Mouse (Mus musculus) ovary, postnatal 36 days (tissue): ENCODE measurements around the gene Podn.

Experiments
- DNase-seq: peaks from one replicate; pipeline ENCODE4 v3.0.0; 2022; ENCODE audit warnings: low spot score, mixed read lengths

Podn gene

GRCm38 (mm10) chr4:108077224-108077955 lies 18.9 kb downstream of the Podn start:
- DNase-seq: no peak

DNA sequence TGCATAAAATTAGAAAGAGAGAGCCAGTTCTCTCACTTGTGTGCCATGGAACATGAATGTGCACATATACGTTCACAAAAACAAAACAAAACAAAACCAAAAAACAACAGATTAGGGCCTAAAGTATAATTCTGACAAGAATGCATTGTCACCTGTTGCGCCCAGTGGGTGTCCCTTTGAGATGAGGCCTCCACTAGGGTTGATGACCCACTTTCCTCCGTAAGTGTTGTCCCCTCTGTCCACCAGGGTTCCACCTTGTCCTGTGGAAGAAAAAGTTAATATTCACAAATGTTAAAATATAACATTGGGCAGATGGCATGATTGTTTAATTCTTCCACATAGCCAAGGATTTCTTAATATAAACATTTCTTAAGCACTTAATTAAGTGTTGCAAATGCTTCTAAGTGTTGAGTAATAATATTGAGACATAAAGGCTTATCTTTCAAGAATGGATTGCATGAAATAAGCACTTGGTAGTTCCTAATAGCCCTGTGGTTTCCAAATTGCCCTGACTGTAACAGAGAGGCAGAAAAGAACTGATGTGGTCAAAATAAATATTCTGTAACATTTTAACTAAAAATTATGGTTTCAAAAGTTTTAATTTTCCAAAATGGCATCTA lies 21.9 kb downstream of the Podn start:
- DNase-seq: no peak

DNA sequence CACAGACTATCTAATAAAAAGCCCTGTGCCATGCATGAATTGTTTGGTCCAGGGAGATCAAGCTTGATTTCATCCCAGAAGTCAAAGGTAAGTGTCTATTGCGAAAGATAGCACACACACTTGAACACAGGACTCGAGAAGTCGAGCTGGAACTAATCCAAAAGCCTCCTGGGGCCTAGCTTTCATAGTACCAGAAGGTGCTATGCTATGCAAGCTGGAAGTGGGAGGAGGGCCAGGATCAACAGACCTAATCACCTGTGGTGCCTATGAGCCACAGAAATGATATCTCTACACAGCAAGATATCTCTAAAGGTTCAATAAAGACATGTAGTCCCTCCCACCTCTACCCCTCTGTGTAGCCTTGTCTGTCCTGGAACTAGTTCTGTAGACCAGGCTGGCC lies 24.2 kb downstream of the Podn start:
- DNase-seq: no peak

DNA sequence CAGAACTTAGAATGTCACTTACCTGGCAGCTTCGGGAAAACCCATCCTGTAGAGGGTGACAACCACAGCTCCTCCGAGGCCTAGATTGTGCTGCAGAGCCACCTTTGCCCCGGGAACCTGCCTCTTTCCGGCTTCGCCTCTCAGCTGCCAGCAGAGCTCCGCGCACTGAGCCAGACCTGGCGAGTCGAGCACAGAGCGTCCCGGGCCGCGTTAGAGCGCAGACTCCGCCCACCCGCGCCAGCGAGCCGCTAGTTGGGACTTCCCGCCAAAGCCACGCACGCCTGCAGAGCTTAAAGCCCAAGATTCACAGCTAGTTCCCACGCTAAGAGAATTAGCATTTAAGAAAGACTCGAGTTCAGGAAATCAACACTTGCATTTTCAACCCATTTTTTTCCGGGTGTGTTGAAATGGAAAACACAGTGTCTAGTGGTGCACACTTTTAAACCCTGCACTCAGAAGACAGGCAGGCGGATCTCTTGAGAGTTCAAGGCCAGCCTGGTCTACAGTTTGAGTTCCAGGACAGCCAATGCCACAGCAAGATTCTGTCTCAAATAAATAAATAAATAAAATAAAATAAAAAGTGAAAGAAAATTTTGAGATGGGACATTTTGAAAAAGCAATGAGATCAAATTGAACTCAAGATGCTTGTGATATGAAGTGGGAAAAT lies 24.9 kb downstream of the Podn start:
- peak; percentile 96 for DNase-seq

- DNase-seq: peak; percentile 9
Observed at GRCm38 (mm10) chr4:108070723-108071122, 25.5 kb downstream of the Podn start.

GRCm38 (mm10) chr4:108070286-108070685 lies 26.0 kb downstream of the Podn start:
- no peak for DNase-seq

DNA sequence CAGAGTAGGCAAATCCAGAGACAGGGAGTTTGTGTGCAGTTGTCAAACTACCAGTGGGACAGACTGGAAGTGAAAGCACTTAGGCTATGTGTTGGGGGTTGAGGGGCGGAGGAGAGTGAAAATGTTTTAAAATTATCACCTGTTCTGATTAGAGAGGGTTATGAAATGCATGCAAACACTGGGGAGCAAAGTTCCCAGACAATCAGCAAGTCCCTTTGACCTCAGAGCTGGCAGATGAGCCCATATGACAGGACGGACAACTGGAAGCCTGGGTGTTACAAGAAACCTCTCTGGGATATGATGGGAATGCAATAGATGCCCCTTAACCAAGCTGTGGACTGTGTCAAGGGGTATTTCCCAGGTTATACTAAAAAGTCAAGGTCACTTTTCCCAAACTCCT lies 28.2 kb downstream of the Podn start:
- no peak for DNase-seq

- DNase-seq: no peak
Observed at GRCm38 (mm10) chr4:108067261-108067660, 29.0 kb downstream of the Podn start.

GRCm38 (mm10) chr4:108066569-108066968 lies 29.7 kb downstream of the Podn start:
- no peak for DNase-seq

GRCm38 (mm10) chr4:108065176-108065844 lies 30.9 kb downstream of the Podn start:
- DNase-seq: no peak

DNA sequence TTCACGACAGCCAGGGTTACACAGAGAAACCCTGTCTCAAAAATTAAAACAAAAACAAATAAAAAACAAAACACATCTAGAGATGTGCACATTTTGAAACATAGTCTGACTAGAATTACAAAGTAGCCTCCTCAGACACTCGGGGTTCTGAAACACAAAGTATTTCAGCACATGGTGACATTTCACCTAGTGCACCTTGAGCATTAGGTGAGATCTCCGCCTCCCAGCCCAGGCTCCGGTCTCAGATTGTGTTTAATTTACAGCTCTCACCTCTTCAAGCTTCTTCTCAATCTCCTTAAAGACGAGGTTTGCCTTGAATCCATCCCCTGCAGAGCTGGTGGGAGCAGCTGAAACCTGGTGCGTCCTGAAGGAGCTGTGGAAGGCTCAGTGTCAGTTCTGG lies 32.6 kb downstream of the Podn start:
- DNase-seq: no peak

DNA sequence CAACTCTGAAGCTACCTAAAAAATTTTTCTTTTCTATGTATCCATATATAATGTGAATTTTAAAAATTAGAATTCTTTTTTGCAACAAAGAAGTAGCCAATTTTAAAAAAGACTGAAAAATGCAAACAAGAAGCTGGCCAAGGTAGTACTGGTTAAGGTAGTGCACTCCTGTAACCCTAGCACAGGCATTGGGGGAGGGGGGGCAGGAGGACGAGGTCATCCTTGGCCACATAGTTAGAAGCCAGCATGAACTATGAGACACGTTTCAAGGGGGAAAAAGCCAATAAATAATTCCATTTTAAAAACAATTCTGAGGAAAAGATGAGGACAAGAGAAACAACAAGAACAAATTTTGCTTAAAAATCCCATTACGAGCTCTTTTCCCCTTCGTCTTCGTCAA lies 33.7 kb downstream of the Podn start:
- DNase-seq: no peak

GRCm38 (mm10) chr4:108060774-108061173 lies 35.5 kb downstream of the Podn start:
- DNase-seq: no peak

DNA sequence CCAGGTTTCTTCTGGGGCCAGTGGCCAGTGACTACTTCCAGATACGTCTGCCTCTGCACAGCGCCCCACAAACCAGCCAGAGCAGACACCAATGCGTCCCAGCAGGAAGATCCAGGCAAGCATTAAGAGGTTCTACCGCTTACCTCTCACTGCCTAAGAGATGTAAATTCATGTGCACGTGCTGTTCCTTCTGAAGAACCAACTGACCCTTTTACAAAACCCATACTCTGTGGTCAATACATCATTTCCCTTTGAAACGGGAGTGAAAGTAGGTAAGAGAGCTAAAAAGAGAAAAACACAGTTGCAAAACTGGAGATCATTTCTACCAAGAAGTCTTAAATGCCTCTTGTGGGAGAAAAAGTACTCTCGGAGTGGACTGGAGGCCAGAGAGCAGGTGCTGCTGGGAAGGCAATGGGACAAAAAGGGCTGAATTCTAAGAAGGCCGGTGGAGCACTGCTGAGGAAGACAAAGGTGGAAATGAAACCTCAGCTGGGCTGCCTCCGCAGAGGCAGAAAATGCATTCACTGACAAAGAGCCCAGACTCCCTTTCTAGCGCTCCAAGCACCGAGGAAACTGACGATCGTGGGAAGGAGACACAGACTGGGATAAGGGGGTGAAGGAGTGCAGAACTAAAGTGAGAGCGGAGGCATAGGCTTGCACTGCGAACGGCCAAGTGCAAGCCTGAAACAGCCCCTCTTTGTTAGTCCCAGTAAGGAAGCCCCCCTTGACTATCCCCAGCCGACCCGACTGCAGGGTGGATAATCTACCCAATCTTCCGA lies 36.5 kb downstream of the Podn start:
- DNase-seq: no peak

DNA sequence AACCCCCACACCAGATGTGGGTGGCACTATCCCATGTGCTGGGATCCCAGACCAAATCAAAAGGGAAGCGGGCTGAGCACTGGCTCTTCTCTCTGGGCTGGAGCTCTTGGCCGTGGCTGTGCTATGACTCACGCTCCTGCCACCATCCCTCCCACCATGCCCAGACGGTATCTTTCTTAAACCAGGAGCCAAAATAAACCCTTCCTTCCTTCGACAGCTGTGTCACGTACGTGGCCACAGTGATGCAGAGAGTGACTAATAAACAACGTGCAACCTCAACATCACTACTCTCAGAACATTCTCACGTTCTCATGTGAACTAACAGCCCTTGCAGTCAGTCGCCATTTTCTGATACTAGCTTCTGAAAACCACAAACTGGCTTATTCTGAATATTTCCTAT lies 38.1 kb downstream of the Podn start:
- DNase-seq: no peak

- DNase-seq: no peak
Observed at GRCm38 (mm10) chr4:108057247-108057646, 39.0 kb downstream of the Podn start.

- no peak for DNase-seq
Observed at GRCm38 (mm10) chr4:108055873-108056272, 40.4 kb downstream of the Podn start.

DNA sequence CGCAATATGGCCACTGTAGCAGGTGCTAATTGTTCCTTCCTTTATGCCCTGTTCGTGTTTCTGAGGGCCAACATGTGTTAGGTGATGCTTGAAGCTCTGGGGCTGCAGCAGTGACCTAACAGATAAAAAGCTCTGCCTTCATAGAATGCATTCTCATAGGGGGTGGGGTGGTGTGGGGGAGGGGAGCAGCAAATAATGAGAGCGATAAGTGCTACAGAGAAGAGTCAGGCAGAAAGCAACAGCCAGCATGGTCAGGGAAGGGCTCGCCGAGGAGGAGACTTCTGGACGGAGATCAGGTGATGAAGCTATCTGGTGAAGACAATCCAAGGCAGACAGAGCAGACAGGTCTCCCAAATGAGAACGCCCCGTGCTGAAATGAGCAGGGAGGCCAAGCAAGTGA lies 43.6 kb downstream of the Podn start:
- no peak for DNase-seq

GRCm38 (mm10) chr4:108051687-108052274 lies 44.5 kb downstream of the Podn start:
- no peak for DNase-seq

DNA sequence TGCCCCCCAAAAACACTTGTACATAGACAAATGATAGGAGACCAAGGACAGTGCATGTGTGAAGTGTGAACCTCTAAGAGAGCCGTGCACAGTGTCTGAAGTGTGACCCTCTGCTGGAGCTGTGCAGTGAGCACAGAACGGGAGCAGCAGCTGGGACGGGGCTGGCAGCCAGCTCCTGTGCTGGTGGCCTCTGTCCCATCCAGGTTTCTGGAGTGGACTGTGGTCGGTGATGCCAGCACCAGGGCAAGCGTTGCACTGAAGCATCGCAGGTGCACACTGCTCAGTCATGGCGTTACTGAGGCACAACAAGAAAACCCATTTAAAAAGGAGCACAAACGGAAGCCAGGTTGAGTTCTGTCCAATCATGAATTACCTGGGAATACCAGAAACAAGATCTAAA lies 50.1 kb downstream of the Podn start:
- DNase-seq: no peak
